Mouse (Mus musculus): Measurements from ENCODE around the gene Dapp1.

Gene Dapp1

DNA sequence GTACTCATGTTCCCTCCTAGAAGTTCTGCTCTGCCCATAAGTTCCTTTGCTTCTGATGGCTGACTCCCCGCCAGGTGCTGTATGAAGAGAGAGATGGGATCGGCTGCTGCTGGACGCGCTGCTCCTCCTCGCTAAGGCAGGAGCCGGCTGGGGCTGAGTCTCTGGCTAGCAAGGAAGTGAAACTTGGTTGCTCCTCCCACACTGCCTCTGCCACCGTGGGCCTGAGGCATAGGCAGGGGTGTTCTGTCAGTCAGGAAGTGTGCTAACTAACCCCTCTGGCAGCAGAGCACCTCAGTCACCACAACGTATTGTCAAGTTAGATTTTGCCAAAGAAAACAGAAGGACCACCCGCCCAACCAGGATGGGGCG lies at the start of gene Dapp1:
TSS of gene Dapp1 (minus strand) at position 164 of the 369 bp plus-strand sequence.
- DNase-seq (ENCODE audit: low spot score in 2 of 2) = peak; percentile 61 to 73

DNA sequence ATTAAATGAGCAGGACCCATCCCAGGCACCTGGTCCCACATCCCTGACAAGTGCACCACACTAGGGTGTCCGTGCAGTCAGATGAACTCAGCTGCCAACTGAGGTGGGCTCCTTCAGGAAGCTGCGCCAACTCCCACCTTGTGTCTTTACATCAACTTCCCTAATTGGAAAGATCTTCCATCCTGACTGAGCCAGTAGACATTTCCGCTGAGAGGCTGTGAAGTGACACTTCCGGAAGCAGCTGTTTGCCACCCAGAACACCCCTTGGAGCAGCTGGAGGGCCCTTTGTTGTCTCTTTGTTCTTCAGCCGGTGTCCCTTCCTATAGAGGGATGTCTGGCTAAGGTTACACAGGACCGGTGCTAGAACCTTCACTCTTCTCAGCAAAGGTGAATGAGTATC lies 49.2 kb upstream of the Dapp1 start:
- DNase-seq (ENCODE audit: low spot score in 2 of 2) = no peak

DNA sequence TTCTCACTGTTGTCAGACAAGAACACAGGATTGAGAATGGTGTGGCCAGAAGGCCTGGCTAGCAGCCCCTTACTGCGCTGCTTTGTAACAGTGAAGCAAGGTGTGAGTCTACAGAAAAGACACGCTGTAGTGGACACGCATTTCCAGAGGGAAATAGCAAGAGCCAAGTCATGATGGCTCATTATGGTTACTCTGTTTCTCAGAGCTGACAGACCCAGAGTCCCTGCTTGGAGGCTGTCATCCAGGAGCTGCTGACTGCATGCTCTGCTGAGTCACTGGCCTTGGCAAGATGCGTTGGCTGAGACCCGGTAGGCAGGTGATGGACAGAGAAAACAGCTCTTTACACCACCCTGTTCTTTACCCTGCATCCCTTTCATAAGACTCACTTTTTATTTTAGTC lies 48.0 kb upstream of the Dapp1 start:
- no peak for DNase-seq (ENCODE audit: low spot score in 2 of 2)

DNA sequence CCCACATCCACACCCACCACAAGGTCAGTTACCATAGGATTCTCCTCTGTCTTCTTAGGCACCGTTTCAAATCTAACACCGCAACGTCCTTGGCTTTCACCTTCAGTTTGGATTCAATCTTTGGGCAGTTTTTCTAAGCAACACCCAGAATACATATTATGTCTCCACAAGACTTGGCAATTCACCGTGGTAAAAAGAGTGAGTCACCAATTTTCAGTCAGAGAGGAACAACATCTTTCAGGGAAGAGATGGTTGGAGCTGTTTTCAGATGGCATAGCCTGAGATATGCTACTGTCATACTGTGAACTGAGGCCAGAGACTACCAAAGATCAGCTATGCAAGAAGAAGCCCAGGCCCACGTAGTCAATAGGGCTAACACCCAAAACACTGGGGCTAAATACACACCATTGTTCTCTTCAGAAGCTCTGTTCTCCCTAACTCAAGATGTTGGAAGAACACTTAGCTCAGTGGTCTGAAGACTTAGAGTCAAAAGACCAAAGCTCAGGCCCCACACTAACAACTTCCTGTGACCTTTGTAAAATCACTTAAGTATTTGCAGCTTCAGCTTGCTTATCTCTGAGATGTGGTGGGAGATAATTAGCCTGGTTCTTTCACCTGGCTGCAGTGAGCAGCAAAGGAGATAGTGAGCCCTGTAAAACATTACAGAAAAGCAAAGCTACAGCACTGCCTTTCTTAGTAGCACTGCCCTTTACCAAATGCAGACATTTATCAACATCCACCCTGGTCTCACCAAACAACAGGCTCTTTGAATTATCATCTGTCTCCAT lies 46.4 kb upstream of the Dapp1 start:
- DNase-seq (ENCODE audit: low spot score in 2 of 2) = no peak

DNA sequence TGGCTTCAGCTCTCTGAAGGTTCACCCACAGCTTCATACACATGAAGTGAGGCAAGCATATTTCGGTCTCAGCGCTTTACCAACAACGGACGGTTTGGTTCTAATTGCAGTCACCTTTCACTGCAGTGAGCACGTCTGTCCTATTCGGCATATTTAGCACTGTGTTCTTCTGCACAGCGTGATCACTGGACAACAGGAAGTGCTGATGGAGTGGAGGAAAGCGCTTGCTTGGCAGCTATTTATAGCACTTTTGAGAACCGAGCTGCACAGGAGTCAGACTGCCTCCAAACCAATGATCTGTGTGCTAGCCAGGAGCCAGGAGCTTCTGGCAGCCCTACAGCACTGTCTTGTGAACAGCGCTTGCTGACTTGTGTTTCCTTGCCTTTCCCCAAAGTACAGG lies 44.9 kb upstream of the Dapp1 start:
- no peak for DNase-seq (ENCODE audit: low spot score in 2 of 2)

DNA sequence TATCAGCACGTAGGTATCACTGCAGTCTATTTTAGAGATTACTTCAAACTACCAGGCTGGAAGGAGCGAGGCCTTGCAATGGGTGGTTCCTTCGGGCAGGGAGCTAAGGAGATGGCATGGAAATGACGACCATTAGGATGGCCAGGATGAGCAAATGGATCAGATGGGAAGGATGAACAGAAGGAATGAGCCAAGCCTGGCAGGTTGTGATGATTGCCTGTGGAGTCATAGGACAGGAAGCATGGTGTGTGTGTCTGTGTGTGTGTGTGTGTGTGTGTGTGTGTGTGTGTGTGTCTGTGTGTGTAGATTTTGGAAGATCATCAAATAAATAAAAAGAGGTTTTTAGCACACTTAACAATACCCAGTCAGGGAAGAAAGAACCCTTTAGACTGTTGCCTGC lies 41.3 kb upstream of the Dapp1 start:
- no peak for DNase-seq (ENCODE audit: low spot score in 2 of 2)

DNA sequence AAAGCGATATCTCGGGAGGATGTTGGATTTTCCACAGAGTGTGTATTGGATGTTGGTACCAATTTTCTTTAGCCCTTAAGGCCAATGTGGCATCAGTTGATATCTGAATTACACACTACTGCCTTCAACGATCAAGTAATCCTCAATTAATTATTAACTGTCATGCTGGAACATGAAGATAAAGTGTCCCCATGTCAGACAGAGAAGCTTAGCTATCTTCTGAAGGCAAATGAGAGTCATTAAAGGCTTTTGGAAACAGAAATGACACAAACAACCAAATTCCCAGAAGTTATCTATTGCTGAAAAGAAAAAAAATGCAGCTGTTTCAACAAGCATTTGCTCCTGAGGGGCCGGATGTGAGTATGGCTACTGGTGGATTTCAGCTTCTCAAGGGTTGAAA lies 40.7 kb upstream of the Dapp1 start:
- DNase-seq (ENCODE audit: low spot score in 2 of 2) = no peak

DNA sequence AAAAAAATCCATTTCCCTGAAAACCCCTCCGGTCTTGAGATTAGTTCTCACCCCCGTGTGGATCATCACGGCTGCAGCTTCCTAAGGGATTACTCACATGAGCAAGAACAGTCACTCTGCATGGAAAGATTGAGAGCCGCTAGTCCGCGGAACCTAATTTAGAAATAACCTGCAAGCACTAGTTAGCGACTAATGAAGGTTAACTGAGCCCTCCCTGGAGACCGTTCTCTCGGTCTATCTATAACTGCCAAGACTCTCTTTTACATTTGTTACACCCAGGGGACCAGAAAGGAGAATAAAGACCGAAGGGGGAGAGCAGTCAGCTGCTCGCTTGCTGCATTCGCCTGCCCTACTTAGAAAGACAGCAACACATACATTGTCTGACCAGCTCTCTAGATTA lies 35.5 kb upstream of the Dapp1 start:
- DNase-seq (ENCODE audit: low spot score in 2 of 2) = no peak

DNA sequence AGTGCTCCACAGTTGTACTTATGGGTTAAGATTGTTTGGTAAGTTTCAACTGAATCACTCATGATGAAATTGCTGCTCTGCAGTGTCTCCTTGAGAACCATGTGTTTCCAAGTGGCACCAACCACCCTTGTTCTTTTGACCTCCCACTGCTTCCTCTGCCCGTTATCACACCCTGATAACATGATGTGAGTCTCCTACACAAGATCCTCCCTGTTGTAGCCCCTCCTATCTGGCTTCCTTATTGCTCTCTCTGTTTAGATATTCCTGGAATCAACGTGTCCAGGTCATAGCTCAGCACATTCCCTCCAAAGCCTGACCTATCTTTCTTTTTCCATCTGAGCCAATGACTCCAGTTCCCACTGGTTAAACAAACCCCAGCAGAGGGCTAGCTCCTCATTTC lies 33.4 kb upstream of the Dapp1 start:
- DNase-seq (ENCODE audit: low spot score in 2 of 2) = no peak

DNA sequence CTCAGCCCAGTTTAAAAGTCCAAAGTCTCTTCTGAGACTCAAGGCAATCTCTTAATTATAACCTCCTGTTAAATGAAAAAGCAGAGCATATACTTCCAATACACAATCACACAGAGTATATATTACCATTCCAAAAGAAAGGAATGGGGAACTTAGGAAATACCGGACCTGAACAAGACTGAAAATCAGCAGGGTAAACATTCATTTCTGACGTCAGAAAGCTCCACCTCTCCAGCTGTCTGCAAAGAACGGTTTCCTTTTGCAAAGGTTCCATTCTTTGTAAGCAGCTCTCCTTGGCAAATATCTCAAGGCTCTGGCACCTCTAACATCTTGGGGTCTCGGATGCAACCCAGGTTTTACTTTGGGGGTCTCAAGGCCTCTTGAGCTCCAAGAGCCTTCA lies 31.0 kb upstream of the Dapp1 start:
- DNase-seq (ENCODE audit: low spot score in 2 of 2) = no peak

DNA sequence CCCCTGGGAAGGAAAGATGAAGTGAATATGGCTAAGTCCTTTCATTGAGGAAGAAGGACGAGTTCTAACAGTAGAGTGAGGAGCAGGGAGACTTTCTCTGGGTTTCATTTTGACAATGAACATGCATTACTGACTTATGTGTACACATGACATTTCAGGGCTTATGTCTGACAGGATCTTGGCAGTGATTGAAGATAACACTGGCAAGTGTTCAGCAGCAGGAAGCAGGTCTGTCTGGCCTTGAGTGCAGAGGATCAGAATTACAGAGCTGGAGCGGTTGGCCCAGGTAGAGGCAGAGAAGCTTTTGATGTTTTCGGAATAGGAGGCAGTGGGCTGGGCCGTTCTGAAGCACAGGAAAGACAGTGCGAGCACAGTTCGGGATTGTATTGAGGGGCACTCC lies 26.8 kb upstream of the Dapp1 start:
- DNase-seq (ENCODE audit: low spot score in 2 of 2) = no peak

DNA sequence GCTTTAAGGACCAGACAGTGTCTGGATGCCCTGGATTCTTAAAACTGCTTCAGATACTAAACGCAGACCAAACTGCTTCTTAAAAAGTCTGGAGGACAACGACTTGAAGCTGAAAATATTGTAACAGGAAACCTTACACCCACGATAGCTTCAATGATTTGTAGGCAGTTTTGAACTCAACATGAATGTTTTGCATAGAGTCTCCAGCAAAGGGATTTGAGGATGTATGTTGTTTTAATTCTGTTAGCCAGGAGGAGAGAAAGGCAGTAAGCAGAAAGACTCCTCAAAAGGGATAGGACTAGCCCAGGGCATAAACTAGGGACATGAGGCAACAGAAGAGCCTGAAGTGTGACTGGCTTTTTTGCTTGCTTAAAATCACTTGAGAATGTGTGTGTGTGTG lies 25.6 kb upstream of the Dapp1 start:
- no peak for DNase-seq (ENCODE audit: low spot score in 2 of 2)

DNA sequence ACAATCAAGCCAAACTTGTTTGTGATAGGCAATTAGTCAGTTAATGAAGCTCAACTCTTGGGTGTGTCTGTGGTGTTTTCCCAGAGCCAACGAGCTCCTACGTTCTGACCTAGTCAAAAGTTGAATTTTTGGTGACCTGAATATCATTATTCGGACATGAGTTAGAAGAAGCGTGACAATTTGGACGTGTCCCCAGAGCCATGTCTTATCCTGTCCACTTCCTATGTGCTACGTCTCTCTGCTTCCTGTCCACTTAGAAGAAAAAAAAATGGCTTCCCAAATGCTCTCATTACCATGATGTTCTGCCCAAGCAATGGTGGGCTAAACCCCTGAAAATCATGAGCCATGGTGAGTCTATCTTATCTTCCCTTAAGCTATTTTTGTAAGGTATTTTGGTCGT lies 21.9 kb upstream of the Dapp1 start:
- no peak for DNase-seq (ENCODE audit: low spot score in 2 of 2)

DNA sequence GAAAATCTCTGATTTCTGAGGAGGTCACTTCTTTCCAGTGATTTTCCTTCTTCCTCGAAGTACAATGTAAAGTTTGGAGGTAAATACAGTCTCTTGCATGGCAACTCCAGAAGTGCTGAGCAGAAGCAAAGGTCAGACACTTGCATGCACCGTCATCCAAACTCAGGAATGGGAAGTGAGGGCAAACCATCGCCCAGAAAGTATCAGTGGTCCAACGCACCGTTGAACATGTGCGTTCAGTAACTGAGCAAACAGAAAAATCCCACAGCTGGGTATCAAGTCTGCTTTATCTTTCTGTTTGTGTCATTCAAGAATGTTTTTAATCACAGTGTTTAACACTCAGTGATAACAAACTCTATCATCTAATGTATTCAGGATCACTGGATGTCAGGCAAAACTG lies 21.2 kb upstream of the Dapp1 start:
- no peak for DNase-seq (ENCODE audit: low spot score in 2 of 2)

DNA sequence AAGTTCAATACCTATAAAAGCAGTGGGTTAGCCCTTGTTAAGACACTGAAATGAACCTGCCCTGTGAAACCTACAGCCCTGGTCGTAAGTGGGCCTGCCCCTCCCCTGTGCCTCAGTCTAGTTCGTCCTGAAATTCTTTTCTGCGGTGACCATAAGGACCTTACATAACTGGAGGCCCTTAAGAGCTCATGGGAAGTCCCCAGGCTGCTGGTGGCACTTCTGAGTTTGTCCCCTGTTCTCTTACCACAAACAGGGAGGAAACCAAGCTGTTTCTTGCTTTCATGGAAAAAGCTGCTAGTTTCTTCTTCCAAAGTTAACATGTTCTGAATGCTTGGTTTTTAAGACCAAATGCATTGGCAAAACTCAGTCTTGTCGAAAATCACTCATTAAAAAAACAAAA lies 20.5 kb upstream of the Dapp1 start:
- no peak for DNase-seq (ENCODE audit: low spot score in 2 of 2)

DNA sequence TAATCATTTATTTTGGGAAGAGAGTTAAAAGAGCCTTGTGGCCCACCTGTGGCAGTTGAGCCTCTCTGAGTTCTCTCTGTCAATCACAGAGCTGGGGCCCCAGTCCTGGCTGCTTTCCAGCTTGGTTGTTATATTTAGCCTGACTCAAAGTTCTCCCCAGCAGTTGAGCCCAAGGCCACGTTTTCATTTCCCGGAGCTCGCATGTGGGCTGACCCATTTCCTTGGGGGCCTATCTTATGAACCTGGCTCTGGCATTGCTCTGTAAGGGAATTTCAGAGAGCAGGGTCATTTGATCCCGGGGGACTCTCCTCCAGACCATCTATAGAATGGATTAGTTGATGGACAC lies 19.4 kb upstream of the Dapp1 start:
- DNase-seq (ENCODE audit: low spot score in 2 of 2) = no peak

DNA sequence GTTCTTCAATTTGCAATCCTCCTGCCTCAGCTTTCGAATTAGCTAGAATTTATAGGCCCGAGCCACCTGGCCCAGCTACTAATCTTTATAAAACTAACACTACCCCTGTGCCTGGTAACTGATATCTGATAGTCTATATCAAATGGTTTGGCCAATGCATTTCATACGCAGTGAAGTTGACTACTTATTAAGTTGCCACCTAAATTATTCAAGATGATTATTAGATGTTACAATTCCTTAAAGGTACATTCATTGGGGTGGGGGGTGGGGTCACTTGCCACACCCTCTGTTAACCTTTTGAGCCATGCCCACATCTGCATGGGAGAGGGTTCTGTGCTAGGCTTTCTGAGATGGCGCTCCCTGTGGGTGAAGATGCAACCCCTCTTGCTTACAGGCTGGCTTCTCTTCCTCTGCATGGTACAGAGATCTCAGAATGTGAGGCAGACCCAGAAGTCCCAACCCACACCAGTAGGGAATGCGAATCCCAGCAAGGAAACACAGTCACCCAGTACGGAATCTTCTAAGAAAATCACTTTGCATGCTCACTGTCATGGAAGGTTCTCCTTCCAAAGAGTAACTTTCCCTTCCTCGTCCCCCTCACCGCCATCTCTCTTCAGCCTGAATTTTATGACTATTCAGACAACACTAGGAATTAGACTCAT lies 18.8 kb upstream of the Dapp1 start:
- no peak for DNase-seq (ENCODE audit: low spot score in 2 of 2)

DNA sequence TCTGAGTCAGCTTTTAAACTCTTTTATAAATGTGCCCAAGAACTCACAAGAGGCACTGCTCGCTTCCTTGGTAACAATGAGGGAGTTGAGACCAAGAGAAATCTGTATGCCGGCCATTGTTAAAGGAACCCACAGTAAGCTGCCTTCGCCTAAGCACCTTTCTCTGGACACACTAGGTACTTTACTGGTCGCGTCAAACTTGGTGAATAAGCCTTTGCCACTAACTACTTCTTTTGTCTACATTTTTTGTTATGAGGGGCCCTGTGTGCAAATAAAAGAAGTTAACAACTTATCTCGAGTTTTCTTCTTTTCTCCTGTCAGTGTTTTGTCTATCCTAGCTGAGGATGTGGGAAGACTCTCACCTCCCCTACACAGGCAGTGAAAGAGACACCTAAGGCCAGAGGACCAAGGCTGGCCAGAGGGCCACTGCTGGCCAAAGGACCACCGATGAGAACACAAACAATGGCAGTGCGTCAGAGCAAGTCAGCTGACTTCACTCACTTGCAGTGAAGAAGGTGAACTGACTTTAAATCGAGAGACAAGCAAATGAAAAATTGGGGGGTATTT lies 18.0 kb upstream of the Dapp1 start:
- DNase-seq (ENCODE audit: low spot score in 2 of 2) = no peak

DNA sequence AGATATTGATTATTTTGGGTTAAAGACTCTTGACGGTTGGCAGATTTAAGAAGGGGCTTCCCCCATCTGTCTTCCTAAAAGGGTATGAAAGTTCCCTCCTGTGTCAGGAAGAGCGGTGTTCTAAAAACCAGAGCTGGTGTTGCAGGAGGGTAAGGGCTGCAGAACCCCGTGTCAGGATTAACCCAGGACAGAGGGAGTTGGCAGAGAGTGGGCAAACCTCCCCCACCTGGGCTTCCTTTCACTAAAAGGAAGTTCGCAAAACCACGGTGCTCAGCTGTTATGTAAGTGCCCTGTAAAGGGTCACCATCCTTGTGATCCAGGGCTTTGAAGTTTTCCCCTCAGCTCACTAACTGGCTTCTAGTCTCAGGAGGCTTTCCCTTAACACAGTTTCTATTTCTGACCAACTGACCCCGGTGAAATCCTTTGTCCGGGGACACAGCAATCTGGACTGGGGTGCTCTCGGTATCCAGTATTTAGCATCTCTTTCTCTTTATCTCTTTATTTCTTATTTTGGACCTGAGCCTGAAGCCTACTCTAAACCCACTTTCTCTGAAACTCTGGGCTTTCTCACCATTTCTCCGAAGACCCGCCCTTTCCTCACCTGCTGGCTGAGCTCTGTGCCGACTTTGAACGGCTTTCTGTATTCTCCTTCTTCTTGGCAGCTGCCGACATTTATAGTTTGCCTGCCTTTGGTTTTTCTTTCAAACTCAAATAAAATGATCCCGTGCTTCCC lies 17.3 kb upstream of the Dapp1 start:
- DNase-seq (ENCODE audit: low spot score in 2 of 2) = no peak

DNA sequence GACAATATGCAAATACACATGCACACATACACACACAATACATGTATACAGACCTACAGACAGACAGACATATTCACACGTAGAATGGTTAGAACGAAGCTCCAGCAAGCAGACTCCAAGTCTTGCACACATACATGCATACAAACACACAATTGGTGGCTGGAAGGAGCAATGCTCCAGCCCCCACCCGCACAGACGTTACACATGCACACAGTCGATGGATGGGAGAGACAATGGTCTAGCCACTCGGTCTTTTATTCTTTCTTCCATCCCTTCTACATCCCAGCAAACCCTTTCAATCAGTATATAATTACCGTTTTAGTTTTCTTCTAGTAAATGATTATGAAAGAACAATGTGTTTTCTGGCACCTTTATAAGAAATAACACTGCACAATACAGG lies 14.1 kb upstream of the Dapp1 start:
- DNase-seq (ENCODE audit: low spot score in 2 of 2) = no peak

DNA sequence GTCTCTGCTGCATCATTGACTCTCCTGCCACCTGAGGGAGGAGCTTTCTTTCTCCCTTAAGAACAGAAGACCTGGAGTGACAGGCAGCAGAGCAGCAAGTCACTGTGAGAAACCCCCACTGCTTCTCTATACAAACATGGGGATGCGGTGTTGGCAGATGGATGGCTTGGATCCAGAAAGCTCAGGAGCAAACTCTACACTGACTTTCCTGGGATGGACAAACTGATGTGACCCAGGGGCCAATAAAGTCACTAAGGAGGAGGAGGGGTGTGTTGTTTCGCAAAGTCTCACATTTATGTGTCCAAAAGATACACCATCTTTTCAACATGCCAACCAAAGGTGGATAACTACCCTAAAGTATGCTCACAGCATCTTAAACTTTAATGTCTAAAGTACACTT lies 12.9 kb upstream of the Dapp1 start:
- DNase-seq (ENCODE audit: low spot score in 2 of 2) = no peak

DNA sequence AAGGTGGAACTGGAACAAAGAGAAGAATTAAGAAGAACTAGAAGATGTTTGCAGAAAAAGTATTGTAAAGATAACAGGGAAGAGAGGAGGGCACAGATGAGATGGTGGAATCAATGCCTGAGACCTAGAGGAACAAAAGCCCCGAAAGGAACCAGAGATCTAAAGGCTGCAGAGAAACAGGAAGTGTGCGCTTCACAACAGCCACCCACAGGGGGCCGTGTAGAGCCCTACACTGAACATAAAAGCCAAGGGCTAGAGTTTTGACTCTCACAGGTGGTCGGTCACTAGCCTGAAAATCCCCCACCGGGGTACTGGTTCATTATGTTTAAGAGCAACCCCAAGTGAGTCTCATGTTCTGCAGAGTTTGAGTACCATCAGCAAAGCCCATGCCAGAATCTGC lies 11.0 kb upstream of the Dapp1 start:
- no peak for DNase-seq (ENCODE audit: low spot score in 2 of 2)

DNA sequence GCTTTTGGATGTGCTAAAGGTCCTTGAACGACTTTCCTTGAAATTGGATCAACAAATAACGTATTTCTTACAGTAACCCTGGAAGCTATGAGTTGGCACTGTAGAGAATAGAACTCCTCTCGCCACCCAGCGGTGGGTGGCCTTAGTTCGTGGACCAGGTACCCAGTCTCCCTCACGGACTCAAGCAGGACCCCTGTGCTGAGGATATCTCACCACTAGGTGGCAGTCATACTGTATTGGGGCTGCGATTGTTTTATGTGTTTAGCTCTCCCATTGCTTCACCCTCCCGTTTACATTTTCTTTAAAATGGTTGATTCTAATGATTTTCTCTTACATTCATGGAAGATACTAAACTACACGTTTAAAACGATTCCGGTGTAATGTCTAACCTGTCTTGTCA lies 9.8 kb upstream of the Dapp1 start:
- DNase-seq (ENCODE audit: low spot score in 2 of 2) = peak; percentile 69 to 85
